10 mouse cellular contexts compared by ENCODE assay signal in the genomic region with DNA sequence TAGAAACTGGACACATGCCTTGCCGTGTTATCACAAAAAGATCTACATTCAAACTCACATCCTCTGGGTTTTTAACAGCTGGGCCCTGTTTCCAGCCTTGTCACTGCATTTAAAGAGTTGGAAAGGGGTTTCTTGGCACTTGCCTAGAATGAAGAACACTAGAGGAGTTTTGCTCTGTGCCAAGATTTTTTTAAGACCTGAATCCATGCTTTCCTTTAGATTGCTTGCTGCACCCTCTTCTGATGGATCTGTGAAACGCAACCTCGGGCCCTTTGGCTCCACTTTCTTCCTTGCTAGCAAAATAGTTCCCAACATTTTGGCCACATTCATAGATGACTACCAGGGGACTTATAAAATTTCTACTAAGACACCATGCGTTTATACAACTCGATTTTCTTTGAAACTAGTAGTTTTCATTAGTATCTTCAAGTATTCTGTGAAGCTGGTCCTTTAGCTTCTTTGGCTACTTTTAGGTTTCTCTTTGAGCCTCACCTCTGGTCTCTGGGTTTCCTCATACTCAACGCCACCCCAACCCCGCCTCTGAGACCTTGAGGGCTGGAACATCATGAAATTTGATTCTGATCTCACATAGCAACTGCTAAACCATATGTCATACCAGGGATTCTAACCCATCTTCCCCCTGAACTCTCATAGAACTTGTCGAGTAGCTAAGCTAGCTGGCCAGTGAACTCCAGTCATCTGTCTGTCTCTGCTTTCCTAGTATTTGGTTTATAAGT. TPM values are rescaled to one million over a fixed set of nuclear protein-coding genes. Genes with fewer than 3 reads are reported as not detected.
A peak's percentile ranks its signal among the peaks of the same experiment; 100 is the strongest.
DNase-seq lines count a peak whose midpoint lies in the region; ATAC-seq lines count a peak whose summit lies in the region.
"Had no signal": no experiment of that assay in that cellular context is flagged by ENCODE, and none has a peak within 500 bp of the region (broad histone marks: within the 10 kb centered on the region; RNA-seq: fewer than 3 reads in every experiment).

No protein-coding gene starts in this region.

- H3K36me3 ChIP-seq in kidney, embryonic 14.5 days (ENCODE audit: control insufficient read depth, insufficient read depth, low read length): no peaks in the 10 kb centered on the region
- H3K36me3 ChIP-seq in midbrain, embryonic 14.5 days (ENCODE audit: control insufficient read depth, insufficient read depth, low read length): no peaks in the 10 kb centered on the region
- H3K36me3 ChIP-seq in midbrain, embryonic 10.5 days: no peaks in the 10 kb centered on the region
- no peaks in the 10 kb centered on the region for H3K36me3 ChIP-seq in liver, embryonic 16.5 days (ENCODE audit: control insufficient read depth, insufficient read depth)
- no peaks in the 10 kb centered on the region for H3K36me3 ChIP-seq in hindbrain, embryonic 16.5 days (ENCODE audit: control insufficient read depth, insufficient read depth, low read length)
- H3K36me3 ChIP-seq: heart, embryonic 13.5 days; midbrain, embryonic 12.5 days had no signal

- H3K4me3 ChIP-seq in kidney, embryonic 14.5 days (ENCODE audit: low read length): no peak overlapping the region
- no peak overlapping the region for H3K4me3 ChIP-seq in midbrain, embryonic 14.5 days (replicated peaks; ENCODE audit: low read depth, low read length)
- H3K4me3 ChIP-seq in midbrain, embryonic 10.5 days: no peak overlapping the region
- no peak overlapping the region for H3K4me3 ChIP-seq in liver, embryonic 16.5 days (ENCODE audit: low read depth, low read length)
- H3K4me3 ChIP-seq in hindbrain, embryonic 16.5 days (ENCODE audit: low read length): no peak overlapping the region
- H3K4me3 ChIP-seq: heart, embryonic 13.5 days; midbrain, embryonic 12.5 days had no signal

- ATAC-seq in kidney, embryonic 14.5 days (ENCODE audit: low FRiP score, low TSS enrichment): no peak
- ATAC-seq in midbrain, embryonic 14.5 days (ENCODE audit: low FRiP score, low TSS enrichment): no peak
- ATAC-seq in liver, embryonic 16.5 days (ENCODE audit: low read depth): no peak
- ATAC-seq in hindbrain, embryonic 16.5 days: no peak

- H3K4me2 ChIP-seq in kidney, embryonic 14.5 days (replicated peaks; ENCODE audit: low read depth, low read length): no peak overlapping the region
- H3K4me2 ChIP-seq in midbrain, embryonic 14.5 days (ENCODE audit: low read length): no peak overlapping the region
- H3K4me2 ChIP-seq in liver, embryonic 16.5 days (ENCODE audit: low read depth, low read length): peak overlapping the region; percentile 18; the same call in 1 of the 2 replicates
- H3K4me2 ChIP-seq in hindbrain, embryonic 16.5 days (ENCODE audit: low read length): no peak overlapping the region
- H3K4me2 ChIP-seq: heart, embryonic 13.5 days; midbrain, embryonic 12.5 days had no signal

- no peaks in the 10 kb centered on the region for H3K27me3 ChIP-seq in kidney, embryonic 14.5 days (ENCODE audit: control insufficient read depth, insufficient read depth, low read length)
- H3K27me3 ChIP-seq in midbrain, embryonic 14.5 days (ENCODE audit: control insufficient read depth, insufficient read depth, low read length): no peaks in the 10 kb centered on the region
- no peaks in the 10 kb centered on the region for H3K27me3 ChIP-seq in midbrain, embryonic 10.5 days (ENCODE audit: low read depth, poor library complexity, severe bottlenecking)
- H3K27me3 ChIP-seq in liver, embryonic 16.5 days (ENCODE audit: control insufficient read depth, insufficient read depth, low read depth, low read length): no peaks in the 10 kb centered on the region
- no peaks in the 10 kb centered on the region for H3K27me3 ChIP-seq in hindbrain, embryonic 16.5 days (replicated peaks; ENCODE audit: control insufficient read depth, insufficient read depth, low read length)
- H3K27me3 ChIP-seq: heart, embryonic 13.5 days; midbrain, embryonic 12.5 days had no signal

- no peaks in the 10 kb centered on the region for H3K4me1 ChIP-seq in kidney, embryonic 14.5 days (ENCODE audit: control insufficient read depth, insufficient read depth, low read length)
- H3K4me1 ChIP-seq in midbrain, embryonic 14.5 days (ENCODE audit: control insufficient read depth, insufficient read depth, low read length): no peaks in the 10 kb centered on the region
- H3K4me1 ChIP-seq in midbrain, embryonic 10.5 days: no peaks in the 10 kb centered on the region
- H3K4me1 ChIP-seq in liver, embryonic 16.5 days (ENCODE audit: control insufficient read depth, low read depth, low read length): peaks cover 28% of the 10 kb centered on the region
- no peaks in the 10 kb centered on the region for H3K4me1 ChIP-seq in hindbrain, embryonic 16.5 days (ENCODE audit: control insufficient read depth, insufficient read depth, low read depth, low read length)
- H3K4me1 ChIP-seq: heart, embryonic 13.5 days; midbrain, embryonic 12.5 days had no signal

- H3K27ac ChIP-seq in kidney, embryonic 14.5 days (ENCODE audit: low read depth, low read length): no peak overlapping the region
- no peak overlapping the region for H3K27ac ChIP-seq in midbrain, embryonic 14.5 days (replicated peaks; ENCODE audit: low read depth, low read length)
- no peak overlapping the region for H3K27ac ChIP-seq in midbrain, embryonic 10.5 days (replicated peaks)
- peak overlapping the region; percentile 22; the same call in 1 of the 2 replicates for H3K27ac ChIP-seq in liver, embryonic 16.5 days (ENCODE audit: low read length)
- H3K27ac ChIP-seq in hindbrain, embryonic 16.5 days (ENCODE audit: low read depth, low read length): no peak overlapping the region
- H3K27ac ChIP-seq: heart, embryonic 13.5 days; midbrain, embryonic 12.5 days had no signal

- H3K9me3 ChIP-seq in kidney, embryonic 14.5 days (ENCODE audit: control insufficient read depth, low read length): no peaks in the 10 kb centered on the region; the same call in 1 of the 2 replicates
- no peaks in the 10 kb centered on the region for H3K9me3 ChIP-seq in midbrain, embryonic 14.5 days (ENCODE audit: control insufficient read depth, low read length)
- no peaks in the 10 kb centered on the region for H3K9me3 ChIP-seq in midbrain, embryonic 10.5 days (replicated peaks)
- no peaks in the 10 kb centered on the region for H3K9me3 ChIP-seq in liver, embryonic 16.5 days (replicated peaks; ENCODE audit: control insufficient read depth, low read length)
- H3K9me3 ChIP-seq in hindbrain, embryonic 16.5 days (ENCODE audit: control insufficient read depth, low read length): no peaks in the 10 kb centered on the region
- H3K9me3 ChIP-seq: heart, embryonic 13.5 days; midbrain, embryonic 12.5 days had no signal

- peak; percentile 46 to 66 for DNase-seq in adrenal gland, adult (ENCODE audit: inconsistent age in 2 of 2, low spot score in 1 of 2)
- DNase-seq in adrenal gland, postnatal 4 days (ENCODE audit: low spot score in 2 of 2): no peak
- peak; percentile 38 for DNase-seq in kidney, postnatal 14 days
- peak; percentile 23 for DNase-seq in midbrain, embryonic 14.5 days
- DNase-seq in midbrain, embryonic 10.5 days (ENCODE audit: low spot score): no peak

- no peak overlapping the region for H3K9ac ChIP-seq in kidney, embryonic 14.5 days (ENCODE audit: low read depth, low read length)
- H3K9ac ChIP-seq in midbrain, embryonic 14.5 days (replicated peaks; ENCODE audit: low read length): no peak overlapping the region
- H3K9ac ChIP-seq in liver, embryonic 16.5 days (ENCODE audit: low read depth, low read length): no peak overlapping the region
- no peak overlapping the region for H3K9ac ChIP-seq in hindbrain, embryonic 16.5 days (ENCODE audit: low read depth, low read length)
- H3K9ac ChIP-seq: heart, embryonic 13.5 days; midbrain, embryonic 12.5 days had no signal

- WGBS in kidney, embryonic 14.5 days: 71% methylated on average over 8 of the region's 8 CpGs
- 83% methylated on average over 8 of the region's 8 CpGs for WGBS in midbrain, embryonic 14.5 days
- 78% methylated on average over 8 of the region's 8 CpGs for WGBS in midbrain, embryonic 10.5 days
- WGBS in liver, embryonic 16.5 days (ENCODE audit: insufficient replicate concordance): 54% methylated on average over 8 of the region's 8 CpGs
- WGBS in hindbrain, embryonic 16.5 days: 79% methylated on average over 8 of the region's 8 CpGs

RNA-seq across cellular contexts. Expression of a gene that starts 11.7 kb away (rescaled TPM):
- total RNA-seq in adrenal gland, postnatal 4 days (2021): 10 to 100 TPM in 1 of 2 experiments, 1 to 10 TPM in 1; 1.0 to 15.7 TPM
- polyA plus RNA-seq in kidney, embryonic 14.5 days (2014; fragmentation: Nextera tagmentation; extraction: Ambion mirVana): 0.14 and 0.27 TPM in 2 replicates
- polyA plus RNA-seq in midbrain, embryonic 14.5 days (2014; fragmentation: Nextera tagmentation; extraction: Ambion mirVana): 0.42 and 0.61 TPM in 2 replicates
- 0.05 and 0.14 TPM in 2 replicates for polyA plus RNA-seq in midbrain, embryonic 10.5 days (2016; fragmentation: Nextera tagmentation; extraction: Ambion mirVana)
- polyA plus RNA-seq in liver, embryonic 16.5 days (2015; fragmentation: Nextera tagmentation; extraction: Ambion mirVana): 7.5 and 9.0 TPM in 2 replicates
- 1.3 and 1.9 TPM in 2 replicates for polyA plus RNA-seq in hindbrain, embryonic 16.5 days (2015; fragmentation: Nextera tagmentation; extraction: Ambion mirVana)

RNA-seq across cellular contexts. Expression of a gene that starts 35.5 kb away (rescaled TPM):
- 10 to 100 TPM; 49.7 to 64.0 TPM for total RNA-seq in adrenal gland, postnatal 4 days (2021)
- 306 and 400 TPM in 2 replicates for polyA plus RNA-seq in kidney, embryonic 14.5 days (2014; fragmentation: Nextera tagmentation; extraction: Ambion mirVana)
- 0.36 and 16.0 TPM in 2 replicates for polyA plus RNA-seq in midbrain, embryonic 14.5 days (2014; fragmentation: Nextera tagmentation; extraction: Ambion mirVana)
- 0.57 and 0.81 TPM in 2 replicates for polyA plus RNA-seq in midbrain, embryonic 10.5 days (2016; fragmentation: Nextera tagmentation; extraction: Ambion mirVana)
- polyA plus RNA-seq in liver, embryonic 16.5 days (2015; fragmentation: Nextera tagmentation; extraction: Ambion mirVana): 1.1 and 1.6 TPM in 2 replicates
- 27.3 and 34.0 TPM in 2 replicates for polyA plus RNA-seq in hindbrain, embryonic 16.5 days (2015; fragmentation: Nextera tagmentation; extraction: Ambion mirVana)

Comparison
In these comparisons a context has a peak if more than half of its experiments do, and no peak if none do; other contexts are left out.
1. DNase-seq: peak in adrenal gland, adult (2 of 2), kidney, postnatal 14 days (single experiment) and midbrain, embryonic 14.5 days (single experiment); none in adrenal gland, postnatal 4 days (0 of 2) and midbrain, embryonic 10.5 days (single experiment).